Mouse (Mus musculus) liver, adult 2 months (tissue): Measurements from ENCODE around the gene Slc50a1. TPM values are rescaled to one million over a fixed set of nuclear protein-coding genes. Genes with fewer than 3 reads are reported as not detected.
A peak's percentile ranks its signal among the peaks of the same experiment; 100 is the strongest.

Experiments
- DNase-seq: peaks from one replicate; pipeline ENCODE4 v3.0.0-alpha.2; 2011; ENCODE audit warnings: low read depth, low spot score; ENCODE audit errors: extremely low read depth
- H3K27ac ChIP-seq: fragments of 200-500 bp; replicated peaks from 2 replicates; pipeline ENCODE4 v1.5.1; 2012; ENCODE audit warnings: low read depth, mild to moderate bottlenecking, control low read depth, inconsistent platforms, low read length; ENCODE audit not compliant: insufficient read depth
- H3K27me3 ChIP-seq: fragments of 200-500 bp; 2 replicates; pipeline ENCODE4 v1.6.1; 2012; ENCODE audit warnings: mild to moderate bottlenecking, moderate library complexity, low read length, inconsistent platforms; ENCODE audit not compliant: control insufficient read depth, insufficient read depth
- H3K36me3 ChIP-seq: fragments of 200-500 bp; 2 replicates; pipeline ENCODE4 v1.6.1; 2012; ENCODE audit warnings: low read length, inconsistent platforms; ENCODE audit not compliant: control insufficient read depth, insufficient read depth
- H3K4me1 ChIP-seq: fragments of 200-500 bp; 2 replicates; pipeline ENCODE4 v1.6.1; 2011; ENCODE audit warnings: low read length; ENCODE audit not compliant: control insufficient read depth, insufficient read depth
- H3K4me3 ChIP-seq: fragments of 200-500 bp; 2 replicates; pipeline ENCODE4 v1.5.1; 2011; ENCODE audit warnings: low read depth, mild to moderate bottlenecking, control low read depth, low read length, moderate library complexity; ENCODE audit not compliant: insufficient read depth
- H3K79me2 ChIP-seq: fragments of 200-500 bp; 2 replicates; pipeline ENCODE4 v1.6.1; 2012; ENCODE audit warnings: inconsistent platforms, mild to moderate bottlenecking, low read length, moderate library complexity; ENCODE audit not compliant: control insufficient read depth, insufficient read depth
- H3K9ac ChIP-seq: fragments of 200-500 bp; 2 replicates; pipeline ENCODE4 v1.6.1; 2012; ENCODE audit warnings: low read depth, mild to moderate bottlenecking, control low read depth, inconsistent platforms, low read length
- CTCF ChIP-seq: fragments of 200-500 bp; IDR thresholded peaks from 2 replicates; pipeline ENCODE4 v1.5.1; 2011; ENCODE audit warnings: low read depth, low read length, control low read depth
- POLR2A ChIP-seq: fragments of 200-500 bp; IDR thresholded peaks from 2 replicates; pipeline ENCODE4 v1.6.1; 2011; ENCODE audit warnings: low read length, control low read depth; ENCODE audit not compliant: insufficient read depth; ENCODE audit errors: extremely low read depth
- WGBS: fragments of 180-500 bp; shearing (Covaris S2); methylation state at CpG from one replicate; pipeline ENCODE4 v1.1.7; 2018; 5-methylcytosine and 5-hydroxymethylcytosine counted together
- polyA plus RNA-seq: library from polyadenylated mRNA; depleted of rRNA; stranded (reverse); fragments of >200 nt; gene quantifications from 2 replicates; pipeline ENCODE4 v1.2.3, GENCODE M21; 2012
- total RNA-seq: library from RNA; depleted of rRNA; stranded (reverse); fragments of >200 nt; gene quantifications from 2 replicates; pipeline ENCODE4 v1.2.3, GENCODE M21; 2014

Gene Slc50a1
- total and polyA plus RNA-seq, 2 experiments = 7.0 to 36.3 TPM

DNA sequence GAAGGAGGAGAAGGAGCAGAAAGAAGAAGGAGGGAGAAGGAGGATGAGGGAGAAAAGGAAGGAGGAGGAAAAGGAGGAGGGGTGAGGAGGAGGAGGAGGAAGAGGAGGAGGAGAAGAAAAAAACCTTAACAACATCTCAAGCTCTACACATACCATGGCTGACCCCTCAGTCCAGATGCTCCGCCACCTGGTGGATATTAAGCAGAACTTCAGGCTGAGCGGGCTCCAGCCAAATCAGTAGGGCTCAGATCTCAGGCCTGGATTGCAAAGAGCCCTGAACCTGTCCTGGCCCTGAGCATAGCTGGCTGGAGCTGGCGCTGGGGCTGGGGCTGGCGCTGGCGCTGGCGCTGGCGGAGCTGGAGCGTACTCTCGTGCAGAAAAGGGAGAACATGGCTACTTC lies 37.7 kb upstream of the Slc50a1 start:
- H3K9ac ChIP-seq = 0 out of 2 replicates have a peak overlapping the region, but pooled peaks have one; percentile 7
- WGBS = 4% methylated on average over 9 of the region's 9 CpGs
- no peaks in the 10 kb centered on the region for H3K27me3 ChIP-seq
- TF ChIP-seq CTCF (peak; percentile 91), POLR2A (no peak)
- H3K79me2 ChIP-seq = no peaks in the 10 kb centered on the region; the same call in 1 of the 2 replicates
- no peak overlapping the region for H3K4me3 ChIP-seq
- no peak overlapping the region for H3K27ac ChIP-seq
- DNase-seq = peak; percentile 82
- H3K4me1 ChIP-seq = peaks cover 27% of the 10 kb centered on the region
- H3K36me3 ChIP-seq = no peaks in the 10 kb centered on the region

DNA sequence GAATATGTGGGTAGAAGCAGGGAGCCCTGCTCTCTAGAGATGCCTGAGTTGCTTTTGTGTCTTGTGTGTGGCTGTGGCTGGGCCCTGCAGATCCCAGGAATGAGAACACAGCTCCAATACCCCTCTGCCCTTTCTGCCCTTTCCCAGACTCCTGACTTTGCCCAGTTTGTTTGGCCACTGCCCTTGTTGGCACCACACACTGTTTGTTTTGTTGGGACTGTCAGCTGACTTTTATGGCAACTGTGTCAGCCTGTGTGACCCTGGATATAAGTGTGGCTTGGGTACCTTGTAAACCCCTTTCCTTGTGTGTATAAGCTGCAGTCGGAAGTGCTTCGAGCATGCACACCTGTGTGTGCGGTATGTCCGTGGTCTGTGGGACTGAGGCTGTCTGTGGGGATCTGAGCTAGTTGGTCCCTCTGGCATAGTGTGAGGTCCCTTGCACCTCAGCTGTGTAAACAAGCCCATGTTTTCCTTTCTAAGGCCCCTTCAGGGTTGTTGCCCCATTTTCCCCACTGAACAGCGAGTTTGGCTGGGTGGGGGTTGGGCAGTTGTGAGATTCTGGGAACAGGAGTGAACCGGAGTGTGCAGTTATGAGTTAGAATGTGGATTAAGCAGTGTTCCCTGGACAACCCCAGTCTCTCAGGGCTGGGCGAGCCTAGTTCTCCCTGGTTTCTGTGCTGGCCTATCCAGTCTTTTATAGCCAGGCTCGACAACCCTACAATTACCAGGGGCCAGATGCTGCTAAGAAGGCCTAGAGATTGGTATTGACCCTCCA lies 35.4 kb upstream of the Slc50a1 start:
- 21% methylated on average over 8 of the region's 8 CpGs for WGBS
- no peak overlapping the region for H3K4me3 ChIP-seq
- peak; percentile 98 for DNase-seq
- H3K79me2 ChIP-seq = no peaks in the 10 kb centered on the region; the same call in 1 of the 2 replicates
- H3K9ac ChIP-seq = peak overlapping the region; percentile 68
- H3K27me3 ChIP-seq = no peaks in the 10 kb centered on the region
- TF ChIP-seq POLR2A (0 out of 2 replicates have a peak, but pooled peaks have one; percentile 29), CTCF (no peak)
- H3K4me1 ChIP-seq = peaks cover 30% of the 10 kb centered on the region
- no peaks in the 10 kb centered on the region for H3K36me3 ChIP-seq
- H3K27ac ChIP-seq = peak overlapping the region; percentile 98

DNA sequence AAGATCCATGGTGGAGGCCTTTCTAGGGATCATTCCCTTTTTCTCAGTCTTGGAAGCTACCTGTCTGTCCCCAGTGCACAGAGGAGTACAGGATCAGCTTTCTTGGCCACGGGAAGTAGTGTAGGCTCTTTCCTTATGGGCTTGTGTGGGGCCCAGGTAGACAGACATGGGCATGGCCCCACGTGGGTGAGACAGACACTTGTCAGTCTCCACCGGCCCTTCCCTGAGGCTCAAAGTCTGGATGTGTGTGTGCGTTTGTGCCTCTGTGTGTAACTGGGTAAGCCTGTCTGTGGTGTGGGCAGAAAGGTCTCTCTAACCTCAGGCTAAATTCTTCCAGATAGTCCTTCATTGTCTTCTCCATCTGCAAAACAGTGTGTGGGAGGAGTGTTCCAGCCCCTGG lies 34.7 kb upstream of the Slc50a1 start:
- H3K9ac ChIP-seq = peak overlapping the region; percentile 68
- DNase-seq = no peak
- no peaks in the 10 kb centered on the region for H3K36me3 ChIP-seq
- no peak overlapping the region for H3K4me3 ChIP-seq
- H3K79me2 ChIP-seq = no peaks in the 10 kb centered on the region; the same call in 1 of the 2 replicates
- peaks cover 30% of the 10 kb centered on the region for H3K4me1 ChIP-seq
- peak overlapping the region; percentile 97 for H3K27ac ChIP-seq
- no peaks in the 10 kb centered on the region for H3K27me3 ChIP-seq
- TF ChIP-seq POLR2A = no peak
- no peak for TF ChIP-seq CTCF
- WGBS = 22% methylated on average over 4 of the region's 4 CpGs

DNA sequence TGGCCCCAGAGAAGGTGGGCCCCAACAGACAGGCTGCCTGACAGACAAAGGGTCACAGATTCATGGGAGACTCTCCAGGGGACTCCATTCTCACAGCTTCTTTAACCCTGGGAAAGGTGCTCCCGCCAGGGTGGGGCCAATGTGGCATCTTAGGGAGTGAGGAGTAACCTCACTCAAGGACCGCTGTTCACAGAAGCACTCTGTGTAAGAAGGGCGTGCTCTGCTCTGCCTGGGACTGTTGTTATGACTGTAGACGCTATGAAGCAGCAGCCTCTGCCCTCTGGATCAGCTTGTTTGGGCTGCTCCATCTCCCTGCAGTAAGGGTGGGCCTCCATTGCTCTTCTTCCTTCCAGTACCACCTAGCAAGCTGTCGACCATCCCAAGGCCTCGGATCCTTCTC lies 34.1 kb upstream of the Slc50a1 start:
- Histone ChIP-seq H3K4me1 (peaks cover 30% of the 10 kb centered on the region), H3K4me3 (no peak overlapping the region), H3K79me2 (no peaks in the 10 kb centered on the region; the same call in 1 of the 2 replicates), H3K9ac (peak overlapping the region; percentile 68), H3K27ac (peak overlapping the region; percentile 97), H3K36me3 (no peaks in the 10 kb centered on the region), H3K27me3 (no peaks in the 10 kb centered on the region)
- 72% methylated on average over 6 of the region's 6 CpGs for WGBS
- no peak for DNase-seq
- TF ChIP-seq POLR2A (no peak), CTCF (no peak)

DNA sequence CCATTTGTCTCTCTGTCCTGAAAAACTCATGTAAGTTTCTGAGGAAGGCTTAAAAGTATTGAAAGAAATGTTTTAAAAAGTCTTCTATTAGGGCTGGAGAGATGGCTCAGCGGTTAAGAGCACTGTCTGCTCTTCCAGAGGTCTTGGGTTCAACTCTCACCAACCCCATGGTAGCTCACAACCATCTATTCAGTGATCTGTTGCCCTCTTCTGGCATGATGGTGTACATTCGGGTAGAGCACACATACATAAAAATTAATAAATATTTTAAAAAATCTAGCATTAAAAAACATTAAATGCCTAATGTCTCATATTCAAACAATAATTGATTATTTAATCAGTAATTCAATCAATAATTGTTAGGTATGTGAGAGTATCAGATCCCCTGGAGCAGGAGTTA lies 30.1 kb upstream of the Slc50a1 start:
- H3K27me3 ChIP-seq = no peaks in the 10 kb centered on the region
- peak overlapping the region; percentile 78 for H3K27ac ChIP-seq
- no peak overlapping the region for H3K4me3 ChIP-seq
- WGBS = 57% methylated on average over 2 of the region's 2 CpGs
- no peaks in the 10 kb centered on the region for H3K36me3 ChIP-seq
- peaks cover 24% of the 10 kb centered on the region for H3K4me1 ChIP-seq
- DNase-seq = no peak
- no peak for TF ChIP-seq POLR2A
- 0 out of 2 replicates have a peak, but pooled peaks have one; percentile 0 for TF ChIP-seq CTCF
- H3K79me2 ChIP-seq = no peaks in the 10 kb centered on the region; the same call in 1 of the 2 replicates
- H3K9ac ChIP-seq = no peak overlapping the region

- H3K27ac ChIP-seq = peak overlapping the region; percentile 78
Measured at GRCm38 (mm10) chr3:89300071-89300470, 29.7 kb upstream of the Slc50a1 start.

More at GRCm38 (mm10) chr3:89300071-89300470, 29.7 kb upstream of the Slc50a1 start:
- peak; percentile 100 for DNase-seq
- Histone ChIP-seq H3K27me3 (no peaks in the 10 kb centered on the region), H3K9ac (no peak overlapping the region), H3K79me2 (no peaks in the 10 kb centered on the region; the same call in 1 of the 2 replicates), H3K36me3 (no peaks in the 10 kb centered on the region), H3K4me3 (peak overlapping the region; percentile 57; the same call in 1 of the 2 replicates), H3K4me1 (peaks cover 21% of the 10 kb centered on the region)
- WGBS = 6% methylated on average over 1 of the region's 1 CpGs
- TF ChIP-seq CTCF = no peak
